Mouse (Mus musculus) left cerebral cortex, adult 8-10 months (tissue): ENCODE data around the gene Hsf2. TPM values are rescaled to one million over a fixed set of nuclear protein-coding genes. Genes with fewer than 3 reads are reported as not detected.
"Not testable (repeated sequence)": the region's sequence is repeated elsewhere in the genome, so short reads cannot be mapped to it uniquely, and the experiment has no call there.

Source experiments
- DNase-seq, 2 experiments: peaks; one replicate each; pipeline ENCODE4 v3.0.0; 2022; ENCODE audit warnings: low spot score in 2 of 2
- total RNA-seq, 4 experiments: library from RNA; stranded (reverse); gene quantifications; 2 replicates each; pipeline ENCODE4 v1.2.4; 2022

The Hsf2 gene
- total RNA-seq, 4 experiments from 2014 or later: 30.2 to 31.7 (median 31.1) TPM

GRCm38 (mm10) chr10:57531616-57532217 lies 45.5 kb downstream of the Hsf2 start:
- no peak for DNase-seq

- DNase-seq: peak; percentile 85 to 94
Observed at GRCm38 (mm10) chr10:57532218-57533101, 46.3 kb downstream of the Hsf2 start, which contains the start of gene Serinc1. Serinc1 (minus strand) TSS chr10:57532530.

- DNase-seq: not testable (repeated sequence)
Observed at GRCm38 (mm10) chr10:57543890-57544289, 57.7 kb downstream of the Hsf2 start.

- DNase-seq: no peak
Observed at GRCm38 (mm10) chr10:57549631-57550030, 63.4 kb downstream of the Hsf2 start.

- DNase-seq: no peak
Observed at GRCm38 (mm10) chr10:57553719-57554118, 67.5 kb downstream of the Hsf2 start.

GRCm38 (mm10) chr10:57557597-57557996 lies 71.4 kb downstream of the Hsf2 start:
- DNase-seq: no peak

Other genes starting within 250 kb of the Hsf2 start
- 1,000 to 10,000 TPM in 2 of 4 experiments, 100 to 1,000 TPM in 2; 954 to 1,075 (median 998) TPM for gene Serinc1, start 46.1 kb downstream of the Hsf2 start, total RNA-seq
- 10 to 100 TPM; 10.5 to 15.6 (median 12.9) TPM for gene Pkib, start 145.6 kb downstream of the Hsf2 start, total RNA-seq